Mouse (Mus musculus) ES-CJ7 (cell line): ENCODE results near the gene Usp50.

ENCODE experiments used
- DNase-seq: peaks from one replicate; pipeline ENCODE4 v3.0.0; 2011; ENCODE audit warnings: low read depth, low spot score

Gene Usp50

DNA sequence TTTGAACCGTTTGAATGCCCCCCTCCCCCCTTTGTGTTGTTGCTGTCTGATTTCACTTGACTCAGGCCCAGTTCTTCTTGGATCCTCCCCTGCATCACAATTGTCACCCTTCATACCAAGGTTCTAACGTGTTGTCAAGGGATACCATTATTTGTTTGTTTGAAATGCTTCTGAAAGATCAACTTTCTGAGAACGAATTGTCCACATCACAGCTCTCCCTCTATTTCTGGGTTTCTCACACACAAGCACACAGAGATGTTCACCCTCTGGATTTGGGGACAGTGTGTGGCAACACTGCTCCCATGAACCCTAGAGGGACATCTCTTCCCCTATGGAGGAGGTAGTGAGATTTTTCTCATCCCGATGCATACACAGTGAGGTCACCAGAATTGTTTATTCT lies at the start of gene Usp50:
Gene Usp50, minus strand, starts transcription at position 101 of the 400 bp plus-strand sequence.
- DNase-seq: no peak

DNA sequence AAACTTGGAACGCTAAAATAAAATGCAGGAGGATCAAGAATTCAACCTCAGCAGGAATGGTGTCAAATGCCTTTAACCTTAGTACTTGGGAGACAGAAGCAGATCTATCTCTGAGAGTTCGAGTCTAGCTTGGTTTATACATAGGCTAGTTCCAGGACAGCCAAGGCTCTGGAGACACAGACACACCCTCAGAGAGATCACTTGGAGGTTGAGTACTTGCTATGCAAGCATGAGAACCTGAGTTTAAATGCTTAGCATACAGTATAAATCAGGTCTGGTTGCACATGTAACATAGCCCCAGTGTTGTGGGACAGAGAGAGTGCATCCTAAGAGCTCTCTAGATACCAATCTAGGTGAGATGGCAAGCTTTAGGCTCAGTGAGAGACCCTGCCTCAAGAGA lies 34.1 kb upstream of the Usp50 start:
- no peak for DNase-seq

DNA sequence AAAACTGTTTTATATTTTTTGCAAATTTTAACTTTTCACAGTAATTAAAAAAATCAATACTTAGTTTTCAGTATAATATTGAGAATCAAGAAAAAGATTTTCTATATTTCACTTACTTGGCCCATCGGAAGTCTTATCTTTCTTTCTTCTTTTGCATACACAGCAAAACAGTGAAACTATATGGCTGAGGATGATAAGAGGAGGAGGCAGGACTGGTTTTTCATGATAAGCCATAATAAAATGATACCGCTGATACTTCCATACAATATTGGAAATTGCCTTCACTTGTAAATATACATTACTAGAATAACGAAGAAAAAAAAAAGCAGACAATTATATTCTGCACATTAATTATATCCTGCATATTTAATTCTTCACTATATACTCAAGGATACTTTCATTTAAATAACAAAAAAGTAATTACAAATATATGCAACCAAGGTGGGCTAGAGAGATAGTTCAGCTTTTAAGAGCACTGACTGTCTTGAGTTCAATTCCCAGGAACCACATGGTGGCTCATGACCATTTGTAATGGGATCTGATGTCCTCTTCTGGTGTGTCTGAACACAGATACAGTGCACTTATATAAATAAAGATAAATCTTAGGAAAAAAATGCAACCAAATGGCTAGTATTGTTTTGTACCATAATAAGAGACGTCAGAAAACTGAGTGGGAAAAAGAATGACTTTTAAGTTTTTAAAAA lies 33.5 kb upstream of the Usp50 start:
- DNase-seq: no peak

DNA sequence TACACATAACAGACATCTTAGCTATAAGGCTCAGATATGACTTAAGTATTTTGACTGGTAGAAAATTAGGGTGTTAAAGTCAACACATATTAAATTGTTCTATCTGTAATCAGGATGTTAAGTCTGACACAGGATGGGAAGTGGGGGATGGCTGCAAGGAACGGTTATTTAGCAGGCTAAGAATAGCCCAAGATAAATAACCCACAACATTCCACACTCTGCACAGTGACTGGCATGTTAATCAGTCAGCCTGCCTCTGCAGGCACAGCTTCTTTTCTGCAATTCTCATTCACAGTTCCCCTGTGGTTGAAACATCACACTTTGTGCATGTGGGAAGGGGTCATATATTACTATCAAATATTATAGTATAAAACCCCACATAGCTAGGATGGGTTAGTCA lies 32.6 kb upstream of the Usp50 start:
- DNase-seq: no peak

DNA sequence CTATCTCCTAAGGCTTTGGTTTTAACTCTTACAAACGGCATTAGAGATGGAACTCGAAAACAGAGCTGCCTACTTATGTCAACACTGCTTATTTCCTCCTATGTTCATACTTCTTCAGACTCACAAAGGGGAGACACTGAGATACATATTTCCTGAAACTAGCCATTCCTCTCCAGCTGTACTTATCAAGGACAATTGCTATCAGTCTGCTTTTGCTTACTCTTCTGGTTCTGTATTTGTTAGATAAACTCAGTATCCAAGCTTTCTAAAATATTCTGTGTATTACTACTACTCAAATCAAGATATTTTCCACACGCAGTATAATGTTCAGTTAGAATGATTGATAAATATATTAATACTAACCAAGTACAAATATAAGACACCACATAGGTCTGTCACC lies 18.7 kb upstream of the Usp50 start:
- no peak for DNase-seq

DNA sequence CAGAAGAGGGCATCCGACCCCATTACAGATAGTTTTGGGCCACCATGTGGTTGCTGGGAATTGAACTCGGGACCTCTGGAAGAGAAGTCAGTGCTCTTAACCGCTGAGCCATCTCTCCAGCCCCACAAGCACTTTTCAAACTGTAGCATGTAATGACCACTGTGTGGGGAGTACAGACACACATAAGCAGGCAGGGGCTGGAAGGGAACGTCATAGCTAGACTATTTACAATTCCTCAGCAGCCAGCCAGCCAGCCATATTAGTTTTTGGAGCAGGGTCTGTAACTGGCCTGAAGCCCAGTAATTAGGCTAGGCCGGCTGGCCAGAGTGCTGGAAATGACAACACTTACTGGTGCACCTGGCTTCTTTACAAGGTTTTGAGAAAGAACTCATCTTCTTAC lies 15.2 kb upstream of the Usp50 start:
- DNase-seq: no peak

DNA sequence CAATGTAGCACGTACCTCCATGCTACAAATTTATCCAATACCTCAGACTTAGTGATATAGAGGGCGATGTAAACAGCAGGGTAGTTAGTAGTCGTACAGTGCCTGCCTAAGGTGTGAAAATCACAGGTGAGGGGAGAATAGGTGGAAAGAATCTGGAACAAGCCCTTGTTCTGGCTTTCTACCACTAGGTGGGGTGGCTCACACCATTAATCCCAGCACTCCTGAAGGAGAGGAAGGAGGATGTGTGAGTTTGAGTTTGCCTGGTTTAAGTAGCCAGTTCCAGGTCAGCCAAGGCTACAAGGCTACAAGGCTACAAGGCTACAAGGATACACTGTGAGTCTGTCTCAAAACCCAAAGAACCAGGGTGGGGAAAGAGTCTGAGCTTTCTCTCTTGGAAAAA lies 12.4 kb upstream of the Usp50 start:
- DNase-seq: peak; percentile 57

DNA sequence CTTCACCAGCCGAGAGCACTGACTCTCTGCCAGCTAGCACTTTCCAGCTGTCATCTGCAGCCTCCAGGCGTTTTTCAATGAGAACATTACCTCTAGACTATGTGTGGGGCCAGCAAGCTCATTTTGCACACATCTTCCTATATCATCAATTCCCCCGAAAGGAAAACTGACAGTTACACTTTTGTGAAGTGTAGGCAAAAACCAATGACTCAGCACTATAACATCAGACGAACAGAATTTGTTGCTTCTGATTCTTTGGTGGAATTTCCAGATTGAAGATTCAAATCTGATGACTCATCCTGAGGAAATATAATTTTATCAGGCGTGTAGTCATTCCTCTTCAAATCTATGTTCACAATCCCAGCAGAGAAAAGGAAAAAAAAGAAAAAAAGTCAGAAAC lies 9.3 kb upstream of the Usp50 start:
- DNase-seq: no peak

DNA sequence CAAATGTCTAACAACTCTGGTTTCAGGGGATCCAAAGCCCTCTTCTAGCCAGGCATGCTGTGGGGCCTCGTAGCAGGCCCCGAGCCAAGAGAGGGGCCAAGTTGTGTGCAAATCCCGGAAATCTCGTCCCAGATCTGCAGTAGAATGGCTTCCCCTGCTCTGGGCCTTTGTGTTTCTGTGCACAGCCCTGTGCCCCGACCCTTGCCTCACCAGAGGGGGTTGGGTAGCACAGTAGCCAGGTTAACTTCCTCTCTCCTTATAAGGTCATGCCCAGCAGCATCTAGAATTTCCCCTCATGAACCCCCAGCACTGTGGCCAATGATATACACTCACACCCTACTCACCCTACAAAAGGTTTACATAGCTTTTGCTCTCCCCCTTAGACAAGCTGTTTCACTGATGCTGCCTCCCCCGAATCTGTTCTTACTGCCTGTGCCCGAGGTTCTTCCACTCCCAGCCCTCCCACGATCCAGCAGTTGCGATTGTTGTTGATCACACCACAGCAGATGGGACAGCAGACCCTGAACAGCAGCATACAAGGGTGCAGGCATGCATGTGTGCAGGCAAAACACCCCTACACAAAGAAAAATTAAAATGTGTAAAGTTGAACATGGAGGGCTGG lies 4.6 kb upstream of the Usp50 start:
- peak; percentile 59 for DNase-seq

DNA sequence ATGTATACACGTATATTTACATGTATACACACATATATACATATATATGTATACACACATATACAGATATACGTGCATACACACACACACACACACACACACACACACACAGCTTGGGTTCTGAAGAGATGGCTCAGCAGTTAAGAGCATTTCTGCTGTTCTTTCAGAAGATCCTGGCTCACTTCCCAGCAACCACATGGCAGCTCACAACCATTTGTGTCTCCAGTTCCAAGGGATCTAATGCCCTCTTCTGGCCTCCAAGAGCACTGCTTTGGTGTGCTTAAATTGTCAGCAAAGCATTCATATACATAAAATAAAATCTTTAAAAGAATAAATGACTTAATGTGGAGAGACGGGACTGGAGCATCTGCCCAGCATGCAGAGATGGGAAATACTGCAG lies 837 bp downstream of the Usp50 start:
- DNase-seq: peak; percentile 62

DNA sequence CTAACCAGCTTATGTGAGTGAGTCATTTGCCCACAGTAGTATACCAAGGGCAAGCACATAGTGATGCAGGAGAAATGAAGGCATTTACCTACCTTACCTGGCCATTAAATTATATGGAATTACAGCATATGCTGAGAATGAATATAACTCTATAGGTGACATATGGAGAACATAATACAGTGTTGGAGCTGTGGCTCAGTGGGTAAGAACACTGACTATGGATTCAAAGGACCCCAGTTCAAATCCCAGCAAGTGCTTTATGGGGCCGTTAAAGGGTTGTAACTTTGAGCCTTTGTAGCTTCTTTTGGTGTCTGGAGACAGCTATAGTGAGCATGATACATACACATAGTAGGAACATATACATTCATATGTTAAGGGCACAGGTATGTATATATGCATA lies 1.8 kb downstream of the Usp50 start:
- no peak for DNase-seq

DNA sequence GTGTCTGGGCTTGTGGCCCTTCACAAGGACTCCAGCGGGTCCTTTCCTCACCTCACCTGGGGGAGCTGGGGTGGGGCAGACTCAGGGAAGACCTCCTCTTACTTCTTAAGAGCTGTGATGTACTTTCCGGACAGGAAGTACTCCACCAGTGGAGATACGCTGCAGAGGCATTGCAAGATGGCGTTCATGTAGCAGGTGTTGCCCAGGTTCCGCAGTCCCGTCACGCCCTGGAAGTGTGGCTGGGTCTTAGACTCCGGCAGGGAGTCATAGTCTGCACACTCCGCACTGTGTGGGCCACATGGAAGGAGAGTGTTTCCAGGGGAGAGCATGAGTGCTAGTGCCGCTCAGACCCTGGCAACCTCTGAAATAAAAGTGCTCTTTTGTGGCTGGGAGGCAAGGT lies 3.0 kb downstream of the Usp50 start:
- peak; percentile 55 for DNase-seq

DNA sequence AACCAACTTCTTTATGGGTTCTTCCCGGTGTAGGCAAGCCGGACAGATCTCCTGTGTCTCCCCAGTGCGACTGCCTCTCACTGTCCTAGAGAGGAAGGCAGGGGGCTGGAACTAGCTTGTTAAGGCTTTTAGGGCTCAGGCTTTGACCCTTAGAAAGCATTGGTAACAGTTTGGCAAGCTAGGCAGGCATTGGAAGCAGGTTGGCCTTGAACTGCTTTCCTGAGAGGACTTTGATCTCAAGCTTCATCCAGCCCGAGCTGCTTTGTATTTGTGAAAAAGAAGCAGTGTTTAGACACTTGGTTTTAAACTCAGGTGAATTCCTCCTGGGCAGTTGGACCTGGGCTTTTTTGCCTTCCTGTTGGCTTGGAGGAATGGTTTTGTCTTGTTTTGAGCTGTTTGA lies 4.5 kb downstream of the Usp50 start:
- no peak for DNase-seq

DNA sequence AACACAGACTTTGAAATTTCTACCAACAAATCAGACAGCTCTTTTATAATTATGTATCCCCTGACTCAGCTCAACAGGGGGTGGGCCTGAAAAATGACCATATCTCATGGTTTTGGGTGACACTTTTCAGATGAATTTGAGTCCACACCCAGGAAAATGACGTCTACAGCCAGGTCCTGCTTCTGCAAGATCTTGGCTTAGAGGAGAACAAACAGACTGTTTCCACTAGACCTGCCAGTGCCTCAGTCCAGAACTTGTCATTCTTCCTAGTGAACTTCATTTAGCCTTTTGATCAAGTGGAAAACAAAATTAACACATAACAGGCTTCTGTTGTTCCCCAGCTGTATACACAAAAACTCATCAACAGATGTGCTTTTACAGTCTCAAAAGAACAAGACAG lies 6.9 kb downstream of the Usp50 start:
- no peak for DNase-seq

DNA sequence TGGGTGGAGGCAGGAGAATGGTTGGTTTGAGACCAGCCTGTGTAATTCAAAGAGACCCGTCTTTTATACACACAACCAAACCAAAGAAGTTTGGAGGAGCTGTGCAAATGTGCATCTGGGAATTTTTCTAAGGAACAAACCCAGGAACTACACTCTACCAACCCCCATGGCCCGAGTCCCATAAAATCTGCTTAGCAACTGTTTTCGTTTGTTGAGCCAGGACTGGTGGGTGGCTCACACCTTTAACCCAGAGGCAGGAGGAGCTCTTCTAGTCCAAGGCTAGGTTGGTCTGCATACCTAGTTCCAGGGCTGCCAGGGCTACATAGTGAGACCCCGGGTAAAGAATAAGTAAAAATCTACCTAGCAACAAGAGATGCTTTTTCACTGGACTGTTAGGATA lies 7.3 kb downstream of the Usp50 start:
- no peak for DNase-seq

DNA sequence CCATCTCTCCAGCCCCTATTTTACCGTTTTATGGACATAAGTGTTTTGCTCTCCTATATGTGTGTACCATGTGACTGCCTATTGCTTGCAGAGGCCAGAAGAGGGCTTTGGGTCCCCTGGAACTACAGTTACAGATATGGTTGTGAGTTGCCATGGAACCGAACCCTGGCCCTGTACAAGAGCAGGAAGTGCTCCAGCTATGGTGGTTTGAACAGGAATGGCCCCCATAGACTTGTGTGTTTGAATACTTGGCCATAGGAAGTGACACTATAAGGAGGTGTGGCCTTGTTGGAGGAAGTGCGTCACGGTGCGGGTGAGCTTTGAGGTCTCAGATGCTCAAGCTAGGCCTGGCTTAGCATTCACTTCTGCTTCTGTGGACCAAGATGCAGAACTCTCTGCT lies 11.1 kb downstream of the Usp50 start:
- DNase-seq: peak; percentile 33

DNA sequence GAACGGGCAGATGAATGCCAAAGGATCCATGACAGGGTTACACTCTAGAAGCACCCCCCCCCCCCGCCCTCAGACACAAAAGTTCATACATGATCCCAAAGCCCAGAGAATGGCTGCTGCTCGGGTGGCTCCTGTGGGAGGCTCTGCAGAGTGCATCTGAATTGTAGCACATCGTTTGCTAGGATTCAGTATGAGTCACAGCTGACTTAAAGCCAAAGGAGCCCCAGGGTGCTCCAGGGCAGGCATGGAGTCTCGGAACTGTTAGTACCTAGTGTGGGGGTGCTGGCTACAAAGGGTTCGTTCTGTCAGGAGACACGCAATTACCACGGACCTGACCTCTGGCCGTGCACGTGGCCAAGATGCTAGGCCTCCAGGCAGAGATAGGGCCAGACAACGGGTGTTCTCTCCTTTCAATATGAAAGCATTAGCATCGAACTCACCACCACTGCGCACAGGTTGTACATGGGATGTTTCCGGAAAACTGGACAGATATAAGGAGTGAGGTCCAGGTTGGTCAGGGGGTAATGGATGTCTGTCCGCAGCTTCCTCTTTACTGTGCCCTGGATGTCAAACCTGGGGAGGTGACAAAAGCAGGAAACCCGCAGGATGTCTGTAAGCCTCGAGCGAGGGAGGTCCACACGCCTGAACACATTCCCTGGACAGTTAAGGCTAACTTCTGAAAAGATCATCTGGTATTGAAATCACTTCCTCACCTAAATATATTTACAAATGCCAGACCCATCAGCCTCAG lies 13.7 kb downstream of the Usp50 start:
- no peak for DNase-seq

DNA sequence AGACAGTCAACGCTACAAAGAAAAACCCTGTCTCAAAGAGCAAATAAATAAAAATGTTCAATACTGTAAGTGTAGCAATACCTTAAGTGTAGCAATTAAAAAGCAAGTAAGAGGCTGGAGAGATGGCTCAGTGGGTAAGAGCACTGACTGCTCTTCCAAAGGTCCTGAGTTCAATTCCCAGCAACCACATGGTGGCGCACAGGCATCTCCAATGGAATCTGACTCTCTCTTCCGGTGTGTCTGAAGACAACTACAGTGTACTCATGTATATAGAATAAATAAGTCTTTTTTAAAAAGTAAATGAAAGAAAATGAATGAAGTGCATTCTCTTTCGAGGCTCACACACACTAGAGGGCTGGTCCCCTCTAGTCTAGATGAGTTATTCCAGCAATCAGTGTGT lies 15.1 kb downstream of the Usp50 start:
- peak; percentile 48 for DNase-seq

DNA sequence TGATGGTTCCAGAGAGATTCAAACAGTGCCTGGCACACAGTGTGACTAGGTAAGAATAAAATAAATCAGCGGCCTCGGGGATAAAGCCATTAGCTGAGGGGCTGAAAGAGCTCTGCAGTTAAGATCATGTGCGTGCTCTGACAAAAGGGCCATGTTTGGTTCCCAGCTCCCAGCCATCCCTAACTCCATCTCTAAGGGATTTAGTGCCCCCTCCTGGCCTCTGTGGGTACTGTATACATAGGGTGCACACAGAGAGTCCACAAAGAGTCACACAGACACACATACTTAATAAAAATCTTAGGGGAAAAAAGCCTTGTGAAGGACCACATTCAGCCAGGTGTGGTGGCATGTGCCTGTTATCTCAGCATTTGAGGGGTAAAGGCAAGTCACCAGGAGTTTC lies 15.7 kb downstream of the Usp50 start:
- peak; percentile 69 for DNase-seq

DNA sequence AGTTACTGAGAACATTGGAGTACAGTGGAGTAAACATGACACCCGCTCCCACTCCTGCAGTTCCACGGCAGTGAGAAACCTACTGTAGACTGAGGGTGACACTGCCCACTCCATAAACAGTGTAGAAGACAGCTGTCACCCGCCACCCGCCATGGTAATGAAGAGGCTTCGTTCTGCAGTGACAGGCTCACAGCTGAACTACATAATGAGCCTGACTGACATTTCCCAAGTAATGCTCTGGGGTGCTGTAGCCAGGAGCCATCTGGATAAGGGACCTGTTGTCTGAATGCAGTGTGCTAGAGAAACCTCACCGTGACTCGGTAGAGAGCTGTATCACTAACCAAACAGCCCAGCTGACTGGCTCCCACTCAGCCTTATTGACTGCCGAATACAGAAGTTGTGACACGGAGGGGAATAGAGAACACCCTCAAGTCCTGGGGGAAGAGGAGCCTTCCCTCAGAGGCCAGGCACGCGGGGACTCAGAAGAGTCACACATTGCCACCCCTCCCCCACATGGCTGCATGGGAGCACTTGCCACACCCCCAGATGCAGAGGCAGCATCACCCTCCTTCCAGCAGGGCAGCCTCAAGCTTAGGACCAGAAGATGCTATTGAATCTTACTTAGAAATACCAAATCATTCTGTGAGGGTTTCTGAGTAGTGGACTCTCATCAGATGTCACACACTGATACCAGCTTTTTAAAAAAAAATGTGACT lies 17.2 kb downstream of the Usp50 start:
- peak; percentile 33 for DNase-seq

DNA sequence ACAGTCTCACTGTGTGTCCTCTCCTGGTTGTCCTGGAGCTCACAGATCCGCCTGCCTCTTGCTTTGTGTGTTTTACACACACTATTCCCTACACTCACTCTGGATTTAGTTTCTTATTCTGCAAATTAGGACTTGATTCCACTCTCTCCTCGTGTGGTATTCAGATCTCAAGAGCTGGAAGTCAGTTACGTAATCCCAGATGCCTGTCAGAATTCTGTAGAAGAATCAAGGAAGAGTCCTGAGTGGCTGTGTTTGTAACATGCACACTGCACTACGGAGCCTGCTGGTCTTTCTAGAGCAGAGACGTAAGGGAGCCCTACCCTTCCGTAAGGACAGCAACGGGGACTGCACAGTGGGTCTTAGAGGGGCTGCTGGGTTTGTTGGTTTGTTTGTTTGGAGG lies 23.9 kb downstream of the Usp50 start:
- DNase-seq: no peak

DNA sequence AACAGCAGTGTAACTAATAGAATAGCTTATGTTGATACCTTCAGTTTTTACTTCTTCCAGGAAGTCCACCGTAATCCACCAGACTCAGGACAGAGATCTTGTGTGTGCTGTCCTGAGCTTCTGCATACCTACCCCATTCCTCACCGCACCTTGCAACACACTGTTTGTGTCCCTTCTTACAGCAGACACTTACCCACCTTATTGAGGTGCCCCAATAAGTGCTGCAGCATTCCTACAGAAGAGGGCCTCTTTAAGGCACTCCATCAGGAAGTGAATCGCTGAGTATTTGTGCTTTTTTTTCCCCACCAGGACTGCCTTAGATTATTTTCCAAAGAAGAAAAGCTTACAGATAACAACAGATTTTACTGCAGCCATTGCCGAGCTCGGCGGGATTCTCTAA lies 27.6 kb downstream of the Usp50 start:
- DNase-seq: no peak
